Comparison of ENCODE assay signal across 21 mouse cellular contexts in genomic region chr12:45049894-45050293, GRCm38 (mm10). TPM values are rescaled to one million over a fixed set of nuclear protein-coding genes. Genes with fewer than 3 reads are reported as not detected.
DNase-seq lines count a peak whose midpoint lies in the region; ATAC-seq and TF ChIP-seq lines count a peak whose summit lies in the region.
"Had no signal": no experiment of that assay in that cellular context is flagged by ENCODE, and none has a peak within 500 bp of the region (broad histone marks: within the 10 kb centered on the region; RNA-seq: fewer than 3 reads in every experiment).

No protein-coding gene starts in this region.

- H3K27me3 ChIP-seq in heart, adult 2 months (ENCODE audit: control insufficient read depth, insufficient read depth, low read length): no peaks in the 10 kb centered on the region
- H3K27me3 ChIP-seq in heart, embryonic 12.5 days (replicated peaks): no peaks in the 10 kb centered on the region
- H3K27me3 ChIP-seq in hindbrain, postnatal 0 days (ENCODE audit: insufficient read depth, low read length): no peaks in the 10 kb centered on the region
- H3K27me3 ChIP-seq in limb, embryonic 10.5 days (ENCODE audit: low read depth, poor library complexity, severe bottlenecking): no peaks in the 10 kb centered on the region
- no peaks in the 10 kb centered on the region for H3K27me3 ChIP-seq in intestine, embryonic 16.5 days (replicated peaks; ENCODE audit: control insufficient read depth, insufficient read depth, low read length)
- H3K27me3 ChIP-seq: embryonic facial prominence, embryonic 13.5 days; forebrain, embryonic 12.5 days; midbrain, embryonic 12.5 days had no signal

- H3K36me3 ChIP-seq in heart, adult 2 months (ENCODE audit: control insufficient read depth, insufficient read depth, low read length): peaks cover 14% of the 10 kb centered on the region
- H3K36me3 ChIP-seq in heart, embryonic 12.5 days: no peaks in the 10 kb centered on the region
- H3K36me3 ChIP-seq in hindbrain, postnatal 0 days (ENCODE audit: insufficient read depth, low read length): no peaks in the 10 kb centered on the region
- no peaks in the 10 kb centered on the region for H3K36me3 ChIP-seq in limb, embryonic 10.5 days
- no peaks in the 10 kb centered on the region for H3K36me3 ChIP-seq in intestine, embryonic 16.5 days (ENCODE audit: control insufficient read depth, insufficient read depth, low read length)
- H3K36me3 ChIP-seq: embryonic facial prominence, embryonic 13.5 days; forebrain, embryonic 12.5 days; midbrain, embryonic 12.5 days had no signal

- no peak overlapping the region for H3K4me3 ChIP-seq in heart, adult 2 months
- H3K4me3 ChIP-seq in heart, embryonic 12.5 days: no peak overlapping the region
- no peak overlapping the region for H3K4me3 ChIP-seq in hindbrain, postnatal 0 days (ENCODE audit: low read length)
- H3K4me3 ChIP-seq in limb, embryonic 10.5 days: no peak overlapping the region
- H3K4me3 ChIP-seq in intestine, embryonic 16.5 days (ENCODE audit: low read length): no peak overlapping the region
- H3K4me3 ChIP-seq: embryonic facial prominence, embryonic 13.5 days; erythroblast, embryonic 14.5 days; forebrain, embryonic 12.5 days; midbrain, embryonic 12.5 days had no signal

- TF ChIP-seq POLR2A in heart, adult 2 months (IDR thresholded peaks at IDR 0.05; ENCODE audit: insufficient read depth, low read depth, low read length): no peak; the same call in 1 of the 2 replicates

- 50% methylated on average over 9 of the region's 9 CpGs for WGBS in heart, adult 2 months
- WGBS in heart, embryonic 12.5 days: 64% methylated on average over 9 of the region's 9 CpGs
- 72% methylated on average over 9 of the region's 9 CpGs for WGBS in hindbrain, postnatal 0 days
- 78% methylated on average over 9 of the region's 9 CpGs for WGBS in limb, embryonic 10.5 days
- WGBS in intestine, embryonic 16.5 days: 76% methylated on average over 9 of the region's 9 CpGs

- no peak overlapping the region for H3K9ac ChIP-seq in heart, adult 2 months (ENCODE audit: low read depth, low read length)
- H3K9ac ChIP-seq in heart, embryonic 12.5 days: no peak overlapping the region
- H3K9ac ChIP-seq in hindbrain, postnatal 0 days (replicated peaks; ENCODE audit: low read length): no peak overlapping the region
- H3K9ac ChIP-seq in intestine, embryonic 16.5 days (ENCODE audit: low read depth, low read length): no peak overlapping the region
- H3K9ac ChIP-seq: embryonic facial prominence, embryonic 13.5 days; forebrain, embryonic 12.5 days; liver, embryonic 14.5 days; lung, embryonic 14.5 days; midbrain, embryonic 12.5 days had no signal

- H3K9me3 ChIP-seq in heart, embryonic 12.5 days (replicated peaks): no peaks in the 10 kb centered on the region
- H3K9me3 ChIP-seq in hindbrain, postnatal 0 days (ENCODE audit: low read length): no peaks in the 10 kb centered on the region
- no peaks in the 10 kb centered on the region for H3K9me3 ChIP-seq in limb, embryonic 10.5 days (replicated peaks)
- no peaks in the 10 kb centered on the region for H3K9me3 ChIP-seq in intestine, embryonic 16.5 days (ENCODE audit: control insufficient read depth, low read length)
- H3K9me3 ChIP-seq: embryonic facial prominence, embryonic 13.5 days; forebrain, embryonic 12.5 days; midbrain, embryonic 12.5 days had no signal

- H3K4me1 ChIP-seq in heart, adult 2 months (ENCODE audit: control insufficient read depth, insufficient read depth, low read length): peaks cover 16% of the 10 kb centered on the region
- H3K4me1 ChIP-seq in heart, embryonic 12.5 days (replicated peaks): peaks cover 16% of the 10 kb centered on the region
- no peaks in the 10 kb centered on the region for H3K4me1 ChIP-seq in hindbrain, postnatal 0 days (ENCODE audit: insufficient read depth, low read length)
- peaks cover 19% of the 10 kb centered on the region for H3K4me1 ChIP-seq in limb, embryonic 10.5 days
- H3K4me1 ChIP-seq in intestine, embryonic 16.5 days (ENCODE audit: control insufficient read depth, insufficient read depth, low read length): no peaks in the 10 kb centered on the region
- H3K4me1 ChIP-seq: embryonic facial prominence, embryonic 13.5 days had no signal

- peak; percentile 66 to 78 for DNase-seq in heart, adult 2 months
- peak; percentile 19 to 68 for DNase-seq in gastrocnemius, postnatal 36 days
- peak; percentile 46 to 66 for DNase-seq in heart, postnatal 10 days
- DNase-seq in hindbrain, postnatal 0 days (ENCODE audit: low spot score): no peak
- no peak for DNase-seq in limb, embryonic 10.5 days (ENCODE audit: low spot score)
- DNase-seq: adrenal gland, adult 8-10 months; cerebellum, adult 2 months; cerebellum, postnatal 36 days; embryo, embryonic 11 days; kidney, adult 18-20 months; kidney, postnatal 4 days; lung, embryonic 14.5 days had no signal

- peak; percentile 88 for TF ChIP-seq EP300 in heart, adult 2 months (IDR thresholded peaks at IDR 0.05; ENCODE audit: insufficient read depth, low read depth, low read length)

- H3K27ac ChIP-seq in heart, adult 2 months: peak overlapping the region; percentile 47
- no peak overlapping the region for H3K27ac ChIP-seq in heart, embryonic 12.5 days (ENCODE audit: poor library complexity, severe bottlenecking)
- H3K27ac ChIP-seq in hindbrain, postnatal 0 days: no peak overlapping the region
- no peak overlapping the region for H3K27ac ChIP-seq in limb, embryonic 10.5 days
- no peak overlapping the region for H3K27ac ChIP-seq in intestine, embryonic 16.5 days (ENCODE audit: low read length)
- H3K27ac ChIP-seq: embryonic facial prominence, embryonic 13.5 days; forebrain, embryonic 12.5 days; liver, embryonic 14.5 days; midbrain, embryonic 12.5 days; stomach, postnatal 0 days had no signal

- H3K79me2 ChIP-seq in heart, adult 2 months (replicated peaks; ENCODE audit: control insufficient read depth, insufficient read depth, low read length): peaks cover 2% of the 10 kb centered on the region; the same call in 1 of the 2 replicates

- intact Hi-C loops in heart, adult 2 months (cut with DNase I): loop anchor here (5.0 kb wide), 1 partner anchor 38 kb away; no protein-coding TSS in a partner anchor
- intact Hi-C loops in gastrocnemius, postnatal 36 days (cut with DNase I): no loop called here
- intact Hi-C loops in heart, postnatal 10 days (cut with DNase I): no loop called here

- ATAC-seq in heart, embryonic 12.5 days (ENCODE audit: insufficient number of reproducible peaks, low FRiP score): no peak
- ATAC-seq in hindbrain, postnatal 0 days: no peak
- ATAC-seq in intestine, embryonic 16.5 days: no peak

- TF ChIP-seq CTCF in heart, adult 2 months (IDR thresholded peaks at IDR 0.05): no peak
- TF ChIP-seq CTCF in hindbrain, postnatal 0 days (IDR thresholded peaks at IDR 0.05; ENCODE audit: low read depth): no peak

- H3K4me2 ChIP-seq in heart, embryonic 12.5 days: no peak overlapping the region
- H3K4me2 ChIP-seq in hindbrain, postnatal 0 days (ENCODE audit: low read depth, low read length): no peak overlapping the region
- H3K4me2 ChIP-seq in intestine, embryonic 16.5 days (ENCODE audit: low read depth, low read length): no peak overlapping the region
- H3K4me2 ChIP-seq: embryonic facial prominence, embryonic 13.5 days; forebrain, embryonic 12.5 days; lung, embryonic 14.5 days; midbrain, embryonic 12.5 days had no signal

RNA-seq across cellular contexts. Expression of gene Stxbp6, which starts 24.6 kb away (rescaled TPM):
- total RNA-seq in heart, adult 2 months (2021): 1 to 10 TPM; 5.1 to 9.2 TPM
- polyA plus RNA-seq in heart, adult 2 months (2012; rRNA removed): 7.9 and 17.3 TPM in 2 replicates
- 11.6 and 14.4 TPM in 2 replicates for polyA plus RNA-seq in heart, embryonic 12.5 days (2016; fragmentation: Nextera tagmentation; extraction: Ambion mirVana)
- total RNA-seq in gastrocnemius, postnatal 36 days (2021): 1 to 10 TPM; 3.9 to 4.8 TPM
- 10 to 100 TPM in 1 of 2 experiments, 1 to 10 TPM in 1; 9.6 to 12.9 TPM for total RNA-seq in heart, postnatal 10 days (2021)
- 19.3 and 25.1 TPM in 2 replicates for total RNA-seq in hindbrain, postnatal 0 days (2014; rRNA removed)
- 17.8 and 18.6 TPM in 2 replicates for polyA plus RNA-seq in hindbrain, postnatal 0 days (2015; fragmentation: Nextera tagmentation; extraction: Ambion mirVana)
- 12.5 and 12.8 TPM in 2 replicates for polyA plus RNA-seq in limb, embryonic 10.5 days (2016; fragmentation: Nextera tagmentation; extraction: Ambion mirVana)
- polyA plus RNA-seq in intestine, embryonic 16.5 days (2015; fragmentation: Nextera tagmentation; extraction: Ambion mirVana): 11.6 and 17.4 TPM in 2 replicates
- total RNA-seq: MEL had no signal
- polyA plus RNA-seq: erythroblast, embryonic 14.5 days had no signal

Comparison
In these comparisons a context has a peak if more than half of its experiments do, and no peak if none do; other contexts are left out.
1. DNase-seq: peak in heart, adult 2 months (2 of 2), gastrocnemius, postnatal 36 days (2 of 2) and heart, postnatal 10 days (2 of 2); none in hindbrain, postnatal 0 days (single experiment) and limb, embryonic 10.5 days (single experiment).